Comparison of ENCODE assay signal across 7 mouse cellular contexts in the genomic region with DNA sequence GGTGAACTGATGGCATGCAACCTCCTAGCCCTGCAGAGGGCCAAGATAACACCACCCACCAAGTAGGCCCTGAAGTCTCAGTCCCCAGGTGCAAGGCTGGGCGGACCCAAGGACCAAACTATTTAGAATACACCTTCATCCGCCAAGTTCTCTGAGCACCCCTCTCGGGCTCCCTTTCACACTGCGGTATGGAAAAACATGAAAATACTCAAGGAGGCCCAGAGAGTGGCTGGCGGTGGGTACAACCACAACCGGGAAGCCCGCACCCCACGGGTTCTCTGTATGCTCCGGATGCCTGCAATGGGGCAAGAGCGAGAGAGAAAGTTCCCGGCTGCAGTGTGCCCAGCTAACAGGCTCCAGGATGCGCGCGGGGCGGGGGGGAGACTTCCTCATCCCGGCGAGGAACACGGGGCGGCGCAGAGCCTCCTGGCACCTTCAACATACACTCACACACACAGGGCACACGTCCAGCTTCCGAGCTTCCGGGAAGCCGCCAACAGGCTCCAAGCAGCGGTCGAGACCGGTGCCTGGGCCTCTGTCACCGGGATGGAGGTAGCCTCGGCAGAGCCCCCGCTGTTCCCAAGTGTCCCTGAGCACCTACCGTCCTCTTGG. TPM values are rescaled to one million over a fixed set of nuclear protein-coding genes. Genes with fewer than 3 reads are reported as not detected.
A peak's percentile ranks its signal among the peaks of the same experiment; 100 is the strongest.
DNase-seq lines count a peak whose midpoint lies in the region; ATAC-seq and TF ChIP-seq lines count a peak whose summit lies in the region.

No protein-coding gene starts in this region.

- H3K4me1 ChIP-seq in bone marrow macrophage, adult 2 months (ENCODE audit: control insufficient read depth, insufficient read depth, low read length): no peaks in the 10 kb centered on the region
- peaks cover 10% of the 10 kb centered on the region; the same call in 1 of the 2 replicates for H3K4me1 ChIP-seq in hindbrain, postnatal 0 days (ENCODE audit: insufficient read depth, low read length)
- H3K4me1 ChIP-seq in limb, embryonic 10.5 days: peaks cover 76% of the 10 kb centered on the region
- peaks cover 43% of the 10 kb centered on the region for H3K4me1 ChIP-seq in midbrain, embryonic 11.5 days (ENCODE audit: control insufficient read depth, insufficient read depth, low read length)

- 6% methylated on average over 31 of the region's 31 CpGs for WGBS in hindbrain, postnatal 0 days
- WGBS in limb, embryonic 10.5 days: 4% methylated on average over 31 of the region's 31 CpGs
- WGBS in midbrain, embryonic 11.5 days: 4% methylated on average over 31 of the region's 31 CpGs

- DNase-seq in cerebellum, postnatal 36 days: peak; percentile 79 to 84
- peak; percentile 47 for DNase-seq in gastrocnemius, postnatal 25 days
- DNase-seq in hindbrain, postnatal 0 days (ENCODE audit: low spot score): peak; percentile 64
- DNase-seq in limb, embryonic 10.5 days (ENCODE audit: low spot score): no peak
- peak; percentile 95 for DNase-seq in midbrain, embryonic 11.5 days (ENCODE audit: low spot score, missing footprints)
- peak; percentile 35 for DNase-seq in testis, postnatal 14 days (ENCODE audit: low spot score)

- no peaks in the 10 kb centered on the region for H3K36me3 ChIP-seq in hindbrain, postnatal 0 days (ENCODE audit: insufficient read depth, low read length)
- no peaks in the 10 kb centered on the region for H3K36me3 ChIP-seq in limb, embryonic 10.5 days
- H3K36me3 ChIP-seq in midbrain, embryonic 11.5 days (ENCODE audit: control insufficient read depth, insufficient read depth, low read length): no peaks in the 10 kb centered on the region

- H3K4me2 ChIP-seq in hindbrain, postnatal 0 days (ENCODE audit: low read depth, low read length): peak overlapping the region; percentile 100
- H3K4me2 ChIP-seq in midbrain, embryonic 11.5 days: peak overlapping the region; percentile 99

- H3K4me3 ChIP-seq in bone marrow macrophage, adult 2 months (ENCODE audit: insufficient read depth, low read length): peak overlapping the region; percentile 39
- peak overlapping the region; percentile 69 for H3K4me3 ChIP-seq in hindbrain, postnatal 0 days (ENCODE audit: low read length)
- H3K4me3 ChIP-seq in limb, embryonic 10.5 days: peak overlapping the region; percentile 78
- H3K4me3 ChIP-seq in midbrain, embryonic 11.5 days (ENCODE audit: low read depth, low read length): peak overlapping the region; percentile 75

- no peaks in the 10 kb centered on the region for H3K9me3 ChIP-seq in hindbrain, postnatal 0 days (ENCODE audit: low read length)
- no peaks in the 10 kb centered on the region for H3K9me3 ChIP-seq in limb, embryonic 10.5 days (replicated peaks)
- H3K9me3 ChIP-seq in midbrain, embryonic 11.5 days (ENCODE audit: control insufficient read depth, low read length): no peaks in the 10 kb centered on the region

- no peak for TF ChIP-seq POLR2A in bone marrow macrophage, adult 2 months (IDR thresholded peaks at IDR 0.05; ENCODE audit: borderline replicate concordance, low read depth, low read length)

- ATAC-seq in hindbrain, postnatal 0 days: peak; percentile 19
- ATAC-seq in midbrain, embryonic 11.5 days (ENCODE audit: low FRiP score): peak; percentile 14

- TF ChIP-seq CTCF in bone marrow macrophage, adult 2 months (IDR thresholded peaks at IDR 0.05; ENCODE audit: low read depth, low read length): no peak
- TF ChIP-seq CTCF in hindbrain, postnatal 0 days (IDR thresholded peaks at IDR 0.05; ENCODE audit: low read depth): no peak

- no peak overlapping the region for H3K27ac ChIP-seq in bone marrow macrophage, adult 2 months (ENCODE audit: insufficient read depth, low read depth, low read length)
- peak overlapping the region; percentile 64; the same call in 1 of the 2 replicates for H3K27ac ChIP-seq in hindbrain, postnatal 0 days
- H3K27ac ChIP-seq in limb, embryonic 10.5 days: peak overlapping the region; percentile 95
- peak overlapping the region; percentile 57 for H3K27ac ChIP-seq in midbrain, embryonic 11.5 days (ENCODE audit: low read depth, low read length)

- H3K9ac ChIP-seq in hindbrain, postnatal 0 days (replicated peaks; ENCODE audit: low read length): peak overlapping the region; percentile 73
- peak overlapping the region; percentile 93 for H3K9ac ChIP-seq in midbrain, embryonic 11.5 days (ENCODE audit: low read length)

- H3K27me3 ChIP-seq in hindbrain, postnatal 0 days (ENCODE audit: insufficient read depth, low read length): no peaks in the 10 kb centered on the region; the same call in 1 of the 2 replicates
- H3K27me3 ChIP-seq in limb, embryonic 10.5 days (ENCODE audit: low read depth, poor library complexity, severe bottlenecking): peaks cover 53% of the 10 kb centered on the region
- H3K27me3 ChIP-seq in midbrain, embryonic 11.5 days (ENCODE audit: control insufficient read depth, insufficient read depth, low read length): peaks cover 5% of the 10 kb centered on the region

RNA-seq across cellular contexts. Expression of gene Lmo1, which starts 0.6 kb away (rescaled TPM):
- polyA plus RNA-seq in bone marrow macrophage, adult 2 months (2012; ENCODE audit: insufficient read depth, insufficient read length, missing spikeins): not detected in 2 replicates
- 1 to 10 TPM; 2.4 to 3.0 TPM for total RNA-seq in gastrocnemius, postnatal 25 days (2021)
- total RNA-seq in hindbrain, postnatal 0 days (2014; rRNA removed): 53.0 and 83.8 TPM in 2 replicates
- 45.5 and 48.4 TPM in 2 replicates for polyA plus RNA-seq in hindbrain, postnatal 0 days (2015; fragmentation: Nextera tagmentation; extraction: Ambion mirVana)
- 46.7 and 74.5 TPM in 2 replicates for polyA plus RNA-seq in limb, embryonic 10.5 days (2016; fragmentation: Nextera tagmentation; extraction: Ambion mirVana)
- 117 and 124 TPM in 2 replicates for polyA plus RNA-seq in midbrain, embryonic 11.5 days (2014; fragmentation: Nextera tagmentation; extraction: Ambion mirVana)

Comparison
In these comparisons a context has a peak if more than half of its experiments do, and no peak if none do; other contexts are left out.
1. RNA of gene Lmo1, which starts 0.6 kb away (polyA plus RNA-seq): 117 to 124 TPM in midbrain, embryonic 11.5 days, 45.5 to 48.4 TPM in hindbrain, postnatal 0 days and 46.7 to 74.5 TPM in limb, embryonic 10.5 days; not detected in bone marrow macrophage, adult 2 months; every median in the first group is over 10 times any median in the second.
2. Peak in every context shown above with its lines, with median percentiles within 50 percentile points of each other: H3K4me3 ChIP-seq.